Mouse (Mus musculus): ENCODE results near the gene Tnfsf8. TPM values are rescaled to one million over a fixed set of nuclear protein-coding genes. Genes with fewer than 3 reads are reported as not detected.

Tnfsf8 gene
- polyA plus RNA-seq, 1 experiment from 2014 or later, result not detected

GRCm38 (mm10) chr4:63862092-63862697 is 1.0 kb upstream of the Tnfsf8 start:
- Histone ChIP-seq H3K4me3 (replicated peaks) (no peak overlapping the region), H3K4me1 (peaks cover 6% of the 10 kb centered on the region), H3K27ac (no peak overlapping the region), H3K4me2 (no peak overlapping the region), H3K27me3 (no peaks in the 10 kb centered on the region), H3K9me3 (replicated peaks) (no peaks in the 10 kb centered on the region), H3K36me3 (no peaks in the 10 kb centered on the region), H3K9ac (no peak overlapping the region)
- 61% methylated on average over 4 of the region's 4 CpGs for WGBS
- ATAC-seq (replicated peaks; ENCODE audit: low FRiP score), result no peak

GRCm38 (mm10) chr4:63860236-63860635 is 911 bp downstream of the Tnfsf8 start:
- no peak for ATAC-seq (replicated peaks; ENCODE audit: low FRiP score)
- no peaks in the 10 kb centered on the region for H3K9me3 ChIP-seq (replicated peaks)
- no peaks in the 10 kb centered on the region for H3K27me3 ChIP-seq
- no peak overlapping the region for H3K4me2 ChIP-seq
- no peak overlapping the region for H3K4me3 ChIP-seq (replicated peaks)
- no peak overlapping the region for H3K27ac ChIP-seq
- WGBS, result 90% methylated on average over 5 of the region's 5 CpGs
- no peak overlapping the region for H3K9ac ChIP-seq
- no peaks in the 10 kb centered on the region for H3K36me3 ChIP-seq
- H3K4me1 ChIP-seq, result peaks cover 6% of the 10 kb centered on the region

GRCm38 (mm10) chr4:63859785-63860203 is 1.4 kb downstream of the Tnfsf8 start:
- no peak overlapping the region for H3K27ac ChIP-seq
- no peak overlapping the region for H3K4me2 ChIP-seq
- H3K27me3 ChIP-seq, result no peaks in the 10 kb centered on the region
- no peak overlapping the region for H3K4me3 ChIP-seq (replicated peaks)
- no peak for ATAC-seq (replicated peaks; ENCODE audit: low FRiP score)
- no peaks in the 10 kb centered on the region for H3K9me3 ChIP-seq (replicated peaks)
- H3K4me1 ChIP-seq, result peaks cover 6% of the 10 kb centered on the region
- no peak overlapping the region for H3K9ac ChIP-seq
- WGBS, result 81% methylated on average over 4 of the region's 4 CpGs
- no peaks in the 10 kb centered on the region for H3K36me3 ChIP-seq

- no peak for ATAC-seq (replicated peaks; ENCODE audit: low FRiP score)
- 83% methylated on average over 7 of the region's 7 CpGs for WGBS
- Histone ChIP-seq H3K36me3 (no peaks in the 10 kb centered on the region), H3K27ac (no peak overlapping the region), H3K4me3 (replicated peaks) (no peak overlapping the region), H3K9me3 (replicated peaks) (no peaks in the 10 kb centered on the region), H3K4me1 (peaks cover 6% of the 10 kb centered on the region), H3K4me2 (no peak overlapping the region), H3K27me3 (no peaks in the 10 kb centered on the region), H3K9ac (no peak overlapping the region)
These were observed 2.4 kb downstream of the Tnfsf8 start for GRCm38 (mm10) chr4:63858646-63859224.

- no peak overlapping the region for H3K4me3 ChIP-seq (replicated peaks)
- H3K4me1 ChIP-seq, result peaks cover 1% of the 10 kb centered on the region
- H3K9me3 ChIP-seq (replicated peaks), result no peaks in the 10 kb centered on the region
- WGBS, result 81% methylated on average over 6 of the region's 6 CpGs
- H3K27me3 ChIP-seq, result no peaks in the 10 kb centered on the region
- ATAC-seq (replicated peaks; ENCODE audit: low FRiP score), result no peak
- H3K9ac ChIP-seq, result no peak overlapping the region
- no peak overlapping the region for H3K4me2 ChIP-seq
- no peaks in the 10 kb centered on the region for H3K36me3 ChIP-seq
- no peak overlapping the region for H3K27ac ChIP-seq
These were observed 4.4 kb downstream of the Tnfsf8 start for GRCm38 (mm10) chr4:63856764-63857163.

GRCm38 (mm10) chr4:63853782-63854386 is 7.3 kb downstream of the Tnfsf8 start:
- Histone ChIP-seq H3K9ac (no peak overlapping the region), H3K4me2 (no peak overlapping the region), H3K27me3 (no peaks in the 10 kb centered on the region), H3K4me1 (no peaks in the 10 kb centered on the region), H3K36me3 (no peaks in the 10 kb centered on the region), H3K27ac (no peak overlapping the region), H3K9me3 (replicated peaks) (no peaks in the 10 kb centered on the region), H3K4me3 (replicated peaks) (no peak overlapping the region)
- no peak for ATAC-seq (replicated peaks; ENCODE audit: low FRiP score)
- WGBS, result 89% methylated on average over 1 of the region's 1 CpGs

GRCm38 (mm10) chr4:63850082-63850481 is 11.1 kb downstream of the Tnfsf8 start:
- Histone ChIP-seq H3K4me3 (replicated peaks) (no peak overlapping the region), H3K9ac (no peak overlapping the region), H3K36me3 (no peaks in the 10 kb centered on the region), H3K27me3 (0 out of 2 replicates have a peak, but pooled peaks cover 4% of the 10 kb centered on the region), H3K27ac (no peak overlapping the region), H3K4me1 (no peaks in the 10 kb centered on the region), H3K4me2 (no peak overlapping the region), H3K9me3 (replicated peaks) (no peaks in the 10 kb centered on the region)
- WGBS, result 87% methylated on average over 2 of the region's 2 CpGs
- ATAC-seq (replicated peaks; ENCODE audit: low FRiP score), result no peak

- H3K4me1 ChIP-seq, result no peaks in the 10 kb centered on the region
- WGBS, result 77% methylated on average over 3 of the region's 3 CpGs
- no peaks in the 10 kb centered on the region for H3K36me3 ChIP-seq
- no peak overlapping the region for H3K4me2 ChIP-seq
- no peaks in the 10 kb centered on the region for H3K9me3 ChIP-seq (replicated peaks)
- H3K27me3 ChIP-seq, result 0 out of 2 replicates have a peak, but pooled peaks cover 6% of the 10 kb centered on the region
- no peak overlapping the region for H3K9ac ChIP-seq
- no peak overlapping the region for H3K4me3 ChIP-seq (replicated peaks)
- H3K27ac ChIP-seq, result no peak overlapping the region
- ATAC-seq (replicated peaks; ENCODE audit: low FRiP score), result no peak
These were observed 14.1 kb downstream of the Tnfsf8 start for GRCm38 (mm10) chr4:63846881-63847597.

- no peak for ATAC-seq (replicated peaks; ENCODE audit: low FRiP score)
- Histone ChIP-seq H3K27me3 (0 out of 2 replicates have a peak, but pooled peaks cover 6% of the 10 kb centered on the region), H3K4me3 (replicated peaks) (no peak overlapping the region), H3K9ac (no peak overlapping the region), H3K27ac (no peak overlapping the region), H3K4me1 (no peaks in the 10 kb centered on the region), H3K9me3 (replicated peaks) (no peaks in the 10 kb centered on the region), H3K4me2 (no peak overlapping the region), H3K36me3 (no peaks in the 10 kb centered on the region)
- WGBS, result 74% methylated on average over 2 of the region's 2 CpGs
These were observed 15.4 kb downstream of the Tnfsf8 start for GRCm38 (mm10) chr4:63845760-63846159.

- 0 out of 2 replicates have a peak, but pooled peaks cover 6% of the 10 kb centered on the region for H3K27me3 ChIP-seq
- H3K4me3 ChIP-seq (replicated peaks), result no peak overlapping the region
- 30% methylated on average over 6 of the region's 6 CpGs for WGBS
- H3K36me3 ChIP-seq, result no peaks in the 10 kb centered on the region
- no peaks in the 10 kb centered on the region for H3K9me3 ChIP-seq (replicated peaks)
- ATAC-seq (replicated peaks; ENCODE audit: low FRiP score), result no peak
- no peaks in the 10 kb centered on the region for H3K4me1 ChIP-seq
- no peak overlapping the region for H3K9ac ChIP-seq
- H3K27ac ChIP-seq, result no peak overlapping the region
- no peak overlapping the region for H3K4me2 ChIP-seq
These were observed 17.2 kb downstream of the Tnfsf8 start for GRCm38 (mm10) chr4:63843924-63844323.

- Histone ChIP-seq H3K4me1 (no peaks in the 10 kb centered on the region), H3K9ac (no peak overlapping the region), H3K4me3 (replicated peaks) (no peak overlapping the region), H3K4me2 (no peak overlapping the region), H3K27ac (no peak overlapping the region), H3K9me3 (replicated peaks) (no peaks in the 10 kb centered on the region), H3K27me3 (0 out of 2 replicates have a peak, but pooled peaks cover 6% of the 10 kb centered on the region), H3K36me3 (no peaks in the 10 kb centered on the region)
- no peak for ATAC-seq (replicated peaks; ENCODE audit: low FRiP score)
- 70% methylated on average over 1 of the region's 1 CpGs for WGBS
These were observed 18.9 kb downstream of the Tnfsf8 start for GRCm38 (mm10) chr4:63842278-63842677.

- 63% methylated on average over 5 of the region's 5 CpGs for WGBS
These were observed 20.7 kb downstream of the Tnfsf8 start for GRCm38 (mm10) chr4:63840457-63840856.

More at GRCm38 (mm10) chr4:63840457-63840856, 20.7 kb downstream of the Tnfsf8 start:
- H3K27me3 ChIP-seq, result 0 out of 2 replicates have a peak, but pooled peaks cover 6% of the 10 kb centered on the region
- H3K9ac ChIP-seq, result no peak overlapping the region
- H3K27ac ChIP-seq, result no peak overlapping the region
- no peaks in the 10 kb centered on the region for H3K36me3 ChIP-seq
- H3K4me1 ChIP-seq, result no peaks in the 10 kb centered on the region
- no peak overlapping the region for H3K4me3 ChIP-seq (replicated peaks)
- ATAC-seq (replicated peaks; ENCODE audit: low FRiP score), result no peak
- no peak overlapping the region for H3K4me2 ChIP-seq
- H3K9me3 ChIP-seq (replicated peaks), result no peaks in the 10 kb centered on the region

Measured in kidney, embryonic 15.5 days (tissue).